Mouse (Mus musculus): Measurements from ENCODE around the gene Ngf. TPM values are rescaled to one million over a fixed set of nuclear protein-coding genes. Genes with fewer than 3 reads are reported as not detected.

Gene Ngf
- polyA plus RNA-seq, 1 experiment from 2014 or later = 2.0 TPM

- no peaks in the 10 kb centered on the region for H3K27me3 ChIP-seq (ENCODE audit: control insufficient read depth, insufficient read depth, low read length)
- no peaks in the 10 kb centered on the region for H3K4me1 ChIP-seq (replicated peaks; ENCODE audit: control insufficient read depth, insufficient read depth)
- ATAC-seq (ENCODE audit: low FRiP score, low TSS enrichment) (no peak), DNase-seq (ENCODE audit: low spot score) (no peak)
- H3K27ac ChIP-seq (replicated peaks) = no peak overlapping the region
- no peak overlapping the region for H3K9ac ChIP-seq (ENCODE audit: low read length)
- TF ChIP-seq EP300 (optimal IDR thresholded peaks at IDR 0.05) (no peak), CTCF (IDR thresholded peaks at IDR 0.05; ENCODE audit: low read depth) (no peak)
- no peak overlapping the region for H3K4me3 ChIP-seq (ENCODE audit: low read depth, low read length)
- no peaks in the 10 kb centered on the region for H3K9me3 ChIP-seq (ENCODE audit: control insufficient read depth, low read length)
- no peak overlapping the region for H3K4me2 ChIP-seq (replicated peaks; ENCODE audit: low read depth)
- no peaks in the 10 kb centered on the region for H3K36me3 ChIP-seq (ENCODE audit: control insufficient read depth, insufficient read depth, low read length)
These were observed 86.9 kb downstream of the Ngf start for GRCm38 (mm10) chr3:102556645-102557044.
